Mouse (Mus musculus): Measurements from ENCODE around the gene Prss3.
"Not testable (repeated sequence)": the region's sequence is repeated elsewhere in the genome, so short reads cannot be mapped to it uniquely, and the experiment has no call there.

Gene Prss3

DNA sequence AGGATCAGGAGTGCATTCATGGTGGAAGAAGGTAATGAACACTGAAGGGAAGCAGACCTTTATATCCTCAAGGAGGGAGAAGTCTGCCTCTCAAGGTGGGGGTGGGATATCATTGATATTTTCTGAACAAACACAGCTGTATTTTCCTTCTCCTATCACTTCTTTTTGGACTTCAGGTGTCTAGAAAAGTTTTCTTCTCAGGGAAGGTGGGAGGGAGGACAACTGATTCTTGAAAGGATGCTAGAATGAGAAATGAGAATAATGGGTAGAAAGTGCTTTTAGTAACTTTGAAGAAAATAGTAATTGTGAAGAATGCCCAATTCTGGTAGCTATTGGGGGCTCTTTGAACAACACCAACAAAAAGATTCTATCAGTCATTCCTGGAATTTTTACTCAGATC, at the start of gene Prss3:
TSS of gene Prss3 (minus strand) at position 101 of the 400 bp plus-strand sequence.
- not testable (repeated sequence) for DNase-seq

DNA sequence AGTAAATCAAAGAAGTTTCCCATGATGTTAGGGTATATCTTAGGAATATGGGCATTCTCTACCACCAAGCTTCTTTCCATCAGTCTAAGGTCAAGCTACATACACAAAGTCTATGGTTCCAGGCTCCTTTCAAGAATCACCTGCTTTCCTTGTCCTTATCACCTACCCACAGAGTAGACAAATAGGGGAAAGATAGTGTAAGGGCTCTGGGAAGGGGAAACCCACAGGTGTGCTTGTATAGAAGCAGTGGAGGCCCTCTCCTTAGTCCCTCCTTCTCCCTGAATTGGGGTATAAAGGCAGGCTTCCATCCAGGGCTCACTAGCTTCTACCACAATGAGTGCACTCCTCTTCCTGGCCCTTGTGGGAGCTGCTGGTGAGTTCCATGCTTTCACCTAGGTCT, 14.6 kb upstream of the Prss3 start, which contains the start of gene Gm5771:
TSS of gene Gm5771 (plus strand) at position 301 of the 400 bp plus-strand sequence.
- not testable (repeated sequence) for DNase-seq

DNA sequence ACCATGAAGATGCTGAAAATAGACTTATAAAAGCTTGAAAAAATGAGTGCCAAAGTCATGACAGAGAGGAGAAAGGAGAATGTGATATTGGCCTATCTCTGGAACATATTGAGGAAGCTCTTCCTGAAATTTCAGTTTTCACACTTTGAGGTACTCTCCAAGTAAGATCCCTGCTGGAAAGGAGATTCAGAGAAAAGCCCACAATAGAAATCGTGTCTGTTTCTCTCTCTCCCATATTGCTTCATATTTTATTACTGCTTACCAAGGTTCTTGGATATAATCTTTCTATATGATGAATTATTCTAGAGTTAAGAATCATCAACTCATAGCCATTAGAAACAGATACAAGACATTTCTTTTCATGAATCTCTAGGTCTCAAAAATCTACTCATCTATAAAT, 14.2 kb upstream of the Prss3 start:
- not testable (repeated sequence) for DNase-seq

DNA sequence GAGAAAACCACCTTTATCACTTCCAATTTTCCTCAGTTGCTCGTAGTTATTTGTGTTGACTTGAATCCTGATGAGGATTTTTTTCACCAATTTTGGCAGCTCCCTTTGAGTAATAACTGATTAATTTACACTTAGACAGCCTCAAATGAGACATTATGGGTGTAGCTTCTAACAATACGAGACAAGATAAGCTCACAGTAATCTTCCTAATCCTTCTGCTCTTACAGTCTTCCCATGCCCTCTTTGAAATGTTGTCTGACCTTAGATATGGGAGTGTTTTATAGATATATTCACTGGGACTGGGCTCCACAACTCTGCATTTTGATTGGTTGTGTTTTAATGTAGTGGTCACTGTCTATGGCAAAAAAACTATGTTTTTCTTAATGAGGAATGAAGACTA, 9.3 kb upstream of the Prss3 start:
- no peak for DNase-seq

DNA sequence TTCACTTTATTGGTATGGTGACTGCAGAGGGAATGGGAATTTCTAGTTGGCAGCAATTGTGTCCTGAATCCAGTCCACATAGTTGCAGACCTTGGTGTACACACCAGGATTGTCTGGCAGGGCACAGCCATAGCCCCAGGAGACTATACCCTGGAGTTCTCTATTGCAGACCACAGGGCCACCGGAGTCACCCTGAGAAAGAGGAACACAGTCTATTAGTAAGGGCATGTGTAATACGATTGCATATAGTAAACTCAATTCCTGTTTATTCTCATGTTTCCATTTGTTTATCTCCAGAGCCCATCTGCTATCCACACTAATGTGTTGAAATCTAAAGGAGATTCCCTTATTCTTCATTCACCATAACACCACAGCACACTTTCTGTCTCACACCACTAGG, 3.7 kb downstream of the Prss3 start:
- not testable (repeated sequence) for DNase-seq

DNA sequence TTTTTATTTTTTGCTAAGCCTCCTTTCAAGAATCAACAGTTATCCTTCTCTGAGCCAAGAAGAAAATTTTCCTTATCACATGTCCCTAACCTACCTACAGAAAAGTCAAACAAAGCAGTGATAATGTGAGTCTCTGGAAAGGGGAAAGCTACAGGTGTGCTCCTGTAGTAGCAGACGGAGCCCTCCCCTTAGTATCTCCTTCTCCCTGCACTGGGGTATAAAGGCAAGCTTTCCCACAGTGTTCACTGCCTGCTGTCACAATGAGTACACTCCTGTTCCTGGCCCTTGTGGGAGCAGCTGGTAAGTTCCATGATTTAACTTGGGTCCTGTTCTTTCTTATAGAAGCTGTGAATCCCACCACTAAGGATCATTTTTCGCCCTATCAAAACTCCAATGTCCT, 23.5 kb downstream of the Prss3 start, which contains the start of gene Try10:
TSS of gene Try10 (plus strand) at position 174 of the 400 bp plus-strand sequence.
- no peak for DNase-seq

Data from thymus, adult 18-20 months (tissue).